Mouse (Mus musculus) ES-Bruce4 (cell line): ENCODE results near the gene Rad21l.

Source experiments
- CTCF ChIP-seq: IDR thresholded peaks from one replicate; pipeline ENCODE4 v1.8.1; 2011; ENCODE audit warnings: low read depth, low read length
- EP300 ChIP-seq: IDR thresholded peaks from 2 replicates; pipeline ENCODE4 v1.6.1; 2011; ENCODE audit warnings: low read depth, low read length; ENCODE audit not compliant: insufficient read depth
- POLR2A ChIP-seq: IDR thresholded peaks from one replicate; pipeline ENCODE4 v1.8.1; 2011; ENCODE audit warnings: low read length; ENCODE audit not compliant: insufficient read depth

DNA sequence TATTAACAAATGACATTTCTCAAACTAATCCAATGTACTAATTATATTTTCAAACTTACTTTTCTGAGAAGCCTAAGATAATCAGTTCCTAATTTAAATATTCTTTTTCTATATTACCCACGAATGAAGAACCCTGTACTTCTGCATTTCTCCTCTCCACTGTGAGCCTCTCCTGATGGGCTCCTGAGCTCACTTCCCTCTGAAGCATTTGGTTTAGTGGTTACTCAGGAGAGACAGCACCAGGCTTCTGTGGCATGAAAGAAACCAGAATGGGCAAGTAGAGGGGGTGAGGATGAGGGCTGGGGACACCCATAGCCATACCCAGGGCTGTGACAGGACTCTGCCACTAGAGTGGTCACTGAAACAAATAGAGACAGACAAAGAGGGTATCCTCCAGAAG is 16.3 kb downstream of the Rad21l start:
- TF ChIP-seq CTCF (no peak), POLR2A (no peak), EP300 (no peak)
